Mouse (Mus musculus) CH12.LX (cell line): ENCODE measurements around the gene Kcnc3. TPM values are rescaled to one million over a fixed set of nuclear protein-coding genes. Genes with fewer than 3 reads are reported as not detected.

Source experiments
- DNase-seq: peaks from one replicate; pipeline ENCODE4 v3.0.0-alpha.2; 2013; ENCODE audit errors: extremely low read depth
- H3K27ac ChIP-seq: 2 replicates; pipeline ENCODE4 v1.5.1; 2012; ENCODE audit warnings: low read depth, mild to moderate bottlenecking, control low read depth, moderate library complexity; ENCODE audit not compliant: insufficient read depth
- H3K27me3 ChIP-seq: replicated peaks from 2 replicates; pipeline ENCODE3; 2012; ENCODE audit warnings: inconsistent platforms
- H3K36me3 ChIP-seq, 2 experiments: replicated peaks in 1 of 2; 2 replicates each; pipeline versions ENCODE3 to v1.6.1; 2012; ENCODE audit warnings: inconsistent platforms in 1 of 2, low read length in 1 of 2, mild to moderate bottlenecking in 1 of 2, mixed read lengths in 1 of 2, moderate library complexity in 1 of 2; ENCODE audit not compliant: control insufficient read depth in 1 of 2, insufficient read depth in 1 of 2
- H3K4me1 ChIP-seq, 2 experiments: 2 replicates each; pipeline ENCODE4 v1.6.1; 2012; ENCODE audit warnings: inconsistent platforms in 1 of 2, moderate library complexity in 1 of 2; ENCODE audit not compliant: insufficient read depth in 2 of 2, control insufficient read depth in 1 of 2
- H3K4me2 ChIP-seq: 2 replicates; pipeline ENCODE4 v1.6.1; 2012; ENCODE audit warnings: low read depth, mild to moderate bottlenecking, control low read depth; ENCODE audit not compliant: poor library complexity, insufficient read depth, severe bottlenecking
- H3K4me3 ChIP-seq, 3 experiments: fragments of 150-350 bp in 1 of 3; sonication (generic) in 1 of 3; replicated peaks in 1 of 3; 2 replicates each; pipeline versions ENCODE3 to v1.5.1; 2011 to 2012; ENCODE audit warnings: low read depth in 2 of 3, low read length in 2 of 3, mild to moderate bottlenecking in 2 of 3, moderate library complexity in 2 of 3, control low read depth in 1 of 3, improper control_type of control experiment in 1 of 3, inconsistent platforms in 1 of 3, mixed read lengths in 1 of 3; ENCODE audit not compliant: poor library complexity in 1 of 3
- H3K79me2 ChIP-seq: replicated peaks from 2 replicates; pipeline ENCODE4 v1.6.1; 2012; ENCODE audit warnings: mild to moderate bottlenecking, moderate library complexity; ENCODE audit not compliant: control insufficient read depth, poor library complexity, insufficient read depth, severe bottlenecking; ENCODE audit errors: extremely low read depth
- H3K9ac ChIP-seq: 2 replicates; pipeline ENCODE4 v1.6.1; 2012; ENCODE audit warnings: low read depth, mild to moderate bottlenecking, control low read depth, moderate library complexity; ENCODE audit not compliant: insufficient read depth
- H3K9me3 ChIP-seq: replicated peaks from 2 replicates; pipeline ENCODE3; 2012; ENCODE audit warnings: low read length, inconsistent platforms, mixed read lengths
- BHLHE40 ChIP-seq: IDR thresholded peaks from 2 replicates; pipeline ENCODE4 v1.6.1; 2011; ENCODE audit warnings: mild to moderate bottlenecking, low read depth, low read length, improper control_type of control experiment
- CHD1 ChIP-seq: IDR thresholded peaks from 2 replicates; pipeline ENCODE4 v1.6.1; 2012; ENCODE audit warnings: low read depth, low read length, improper control_type of control experiment, inconsistent platforms
- CHD2 ChIP-seq: IDR thresholded peaks from 2 replicates; pipeline ENCODE4 v1.6.1; 2011; ENCODE audit warnings: low read length, improper control_type of control experiment
- CTCF ChIP-seq, 2 experiments: IDR thresholded peaks in 1 of 2; conservative IDR thresholded peaks in 1 of 2; 2 replicates each; pipeline ENCODE4 v1.5.1; 2011 to 2012; ENCODE audit warnings: low read depth in 2 of 2, low read length in 2 of 2, improper control_type of control experiment in 1 of 2, inconsistent platforms in 1 of 2, mild to moderate bottlenecking in 1 of 2, moderate library complexity in 1 of 2
- ELF1 ChIP-seq: IDR thresholded peaks from 2 replicates; pipeline ENCODE4 v1.6.1; 2014; ENCODE audit warnings: low read depth, mild to moderate bottlenecking, inconsistent platforms, low read length, improper control_type of control experiment
- EP300 ChIP-seq: IDR thresholded peaks from 2 replicates; pipeline ENCODE4 v1.6.1; 2011; ENCODE audit warnings: low read length, improper control_type of control experiment
- GABPA ChIP-seq: IDR thresholded peaks from 2 replicates; pipeline ENCODE4 v1.6.1; 2012; ENCODE audit warnings: low read depth, low read length, improper control_type of control experiment, inconsistent platforms; ENCODE audit not compliant: insufficient replicate concordance
- IRF4 ChIP-seq: IDR thresholded peaks from 2 replicates; pipeline ENCODE4 v1.6.1; 2014; ENCODE audit warnings: low read depth, mild to moderate bottlenecking, inconsistent platforms, low read length, improper control_type of control experiment
- JUND ChIP-seq: conservative IDR thresholded peaks from 2 replicates; pipeline ENCODE4 v1.6.1; 2011; ENCODE audit warnings: low read depth, low read length, improper control_type of control experiment
- KAT2A ChIP-seq: IDR thresholded peaks from 2 replicates; pipeline ENCODE4 v1.6.1; 2012; ENCODE audit warnings: low read length, improper control_type of control experiment, inconsistent platforms; ENCODE audit not compliant: insufficient replicate concordance
- MAFK ChIP-seq: IDR thresholded peaks from 2 replicates; pipeline ENCODE4 v1.6.1; 2011; ENCODE audit warnings: low read length, improper control_type of control experiment; ENCODE audit not compliant: insufficient replicate concordance
- MAZ ChIP-seq: IDR thresholded peaks from 2 replicates; pipeline ENCODE4 v1.6.1; 2012; ENCODE audit warnings: low read depth, mild to moderate bottlenecking, inconsistent platforms, low read length, improper control_type of control experiment, moderate library complexity
- MEF2A ChIP-seq: IDR thresholded peaks from 2 replicates; pipeline ENCODE4 v1.6.1; 2014; ENCODE audit warnings: low read depth, mild to moderate bottlenecking, inconsistent platforms, low read length, improper control_type of control experiment, borderline replicate concordance
- MXI1 ChIP-seq: IDR thresholded peaks from 2 replicates; pipeline ENCODE4 v1.6.1; 2011; ENCODE audit warnings: mild to moderate bottlenecking, low read depth, low read length, improper control_type of control experiment
- MYC ChIP-seq: IDR thresholded peaks from 2 replicates; pipeline ENCODE4 v1.6.1; 2011; ENCODE audit warnings: low read depth, mild to moderate bottlenecking, improper control_type of control experiment, low read length
- NELFE ChIP-seq: IDR thresholded peaks from 2 replicates; pipeline ENCODE4 v1.6.1; 2011; ENCODE audit warnings: low read depth, low read length, improper control_type of control experiment
- PAX5 ChIP-seq: IDR thresholded peaks from 2 replicates; pipeline ENCODE4 v1.6.1; 2012; ENCODE audit warnings: low read length, inconsistent platforms, mixed read lengths
- POLR2A ChIP-seq: IDR thresholded peaks from 2 replicates; pipeline ENCODE4 v1.6.1; 2011; ENCODE audit warnings: low read depth, mild to moderate bottlenecking, improper control_type of control experiment, low read length
- RAD21 ChIP-seq: IDR thresholded peaks from 2 replicates; pipeline ENCODE4 v1.6.1; 2011; ENCODE audit warnings: low read depth, mild to moderate bottlenecking, low read length, improper control_type of control experiment, moderate library complexity
- RCOR1 ChIP-seq: conservative IDR thresholded peaks from 2 replicates; pipeline ENCODE4 v1.6.1; 2012; ENCODE audit warnings: low read depth, mild to moderate bottlenecking, inconsistent platforms, low read length, improper control_type of control experiment
- SMC3 ChIP-seq: IDR thresholded peaks from 2 replicates; pipeline ENCODE4 v1.6.1; 2011; ENCODE audit warnings: low read depth, low read length, improper control_type of control experiment
- TBP ChIP-seq: conservative IDR thresholded peaks from 2 replicates; pipeline ENCODE4 v1.6.1; 2011; ENCODE audit warnings: low read depth, low read length, improper control_type of control experiment
- TCF12 ChIP-seq: IDR thresholded peaks from 2 replicates; pipeline ENCODE4 v1.6.1; 2014; ENCODE audit warnings: low read depth, mild to moderate bottlenecking, inconsistent platforms, low read length, improper control_type of control experiment
- USF1 ChIP-seq: IDR thresholded peaks from 2 replicates; pipeline ENCODE4 v1.6.1; 2014; ENCODE audit warnings: low read depth, mild to moderate bottlenecking, inconsistent platforms, low read length, improper control_type of control experiment
- USF2 ChIP-seq: conservative IDR thresholded peaks from 2 replicates; pipeline ENCODE4 v1.6.1; 2011; ENCODE audit warnings: low read depth, low read length, improper control_type of control experiment
- ZC3H11A ChIP-seq: IDR thresholded peaks from 2 replicates; pipeline ENCODE4 v1.6.1; 2012; ENCODE audit warnings: low read depth, mild to moderate bottlenecking, inconsistent platforms, low read length, improper control_type of control experiment
- ZKSCAN1 ChIP-seq: IDR thresholded peaks from 2 replicates; pipeline ENCODE4 v1.6.1; 2012; ENCODE audit warnings: low read depth, inconsistent platforms, low read length, improper control_type of control experiment, borderline replicate concordance
- ZNF384 ChIP-seq: IDR thresholded peaks from 2 replicates; pipeline ENCODE4 v1.6.1; 2012; ENCODE audit warnings: low read depth, low read length, improper control_type of control experiment, inconsistent platforms
- dilution Hi-C: fragments of 300-500 bp; cut with MboI; formaldehyde crosslinking; loops from 2 replicates; pipeline ENCODE4 v1.14.3; 2020; ENCODE audit warnings: low sequenced_read_pairs; ENCODE audit not compliant: extremely low pct_unique_long_range_greater_than_20kb, extremely low pct_ligation_motif_present
- in situ Hi-C: fragments of 300-500 bp; cut with MboI; formaldehyde crosslinking; loops from 3 replicates; pipeline ENCODE4 v1.14.3; 2019; ENCODE audit warnings: low sequenced_read_pairs, low pct_ligation_motif_present, low pct_unique_long_range_greater_than_20kb, mixed read lengths
- polyA plus RNA-seq: library from polyadenylated mRNA; unstranded; fragments of >175 nt; gene quantifications from 2 replicates; pipeline ENCODE4 v1.2.1, GENCODE M21; 2012; ENCODE audit warnings: low read depth; ENCODE audit not compliant: insufficient read length
- total RNA-seq, 2 experiments: library from RNA; depleted of rRNA; stranded (reverse); fragments of 300-350 nt in 1 of 2; fragments of >200 nt in 1 of 2; gene quantifications; 2 replicates each; pipeline ENCODE4 v1.2.3; 2012 to 2014

Gene Kcnc3
- total and polyA plus RNA-seq, 3 experiments = 0.31 to 5.6 (median 1.7) TPM

DNA sequence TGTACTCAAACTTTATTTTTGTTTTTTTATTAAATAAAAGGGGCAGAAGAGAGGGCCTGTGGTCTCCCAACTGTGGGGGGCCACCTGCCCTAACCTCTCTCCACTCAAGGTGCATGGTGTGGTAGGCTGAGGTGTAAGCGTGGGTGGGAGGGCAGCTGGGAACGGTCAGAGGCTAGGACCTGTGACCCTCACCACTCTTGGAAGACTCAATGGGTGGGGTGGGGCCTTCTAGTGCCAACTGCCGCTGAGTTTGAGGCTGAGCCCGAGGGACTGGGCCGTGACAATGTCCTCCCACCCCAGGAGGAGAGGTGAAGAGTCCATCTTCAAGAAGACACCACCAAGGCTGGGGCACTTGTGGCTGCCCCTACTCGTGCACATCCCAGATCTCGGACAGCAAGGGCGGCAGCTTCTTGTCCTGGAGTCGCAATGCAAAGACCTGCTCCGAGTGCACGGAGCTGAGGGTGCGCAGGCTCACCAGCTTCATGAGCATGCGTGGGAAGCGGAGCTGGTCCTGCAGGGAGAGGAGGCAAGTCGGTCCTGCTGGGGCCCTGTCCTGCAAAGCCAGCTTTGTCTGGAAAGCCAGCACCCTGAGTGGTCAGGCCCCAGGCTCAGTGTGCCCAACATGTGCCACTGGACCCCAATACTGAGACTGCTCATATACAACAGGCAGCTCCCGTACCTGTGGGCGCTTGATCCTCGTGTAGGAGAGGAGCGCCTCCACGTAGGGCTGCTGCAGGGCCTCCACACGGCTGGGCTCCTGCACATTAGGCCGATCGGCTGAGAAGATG lies 40.6 kb upstream of the Kcnc3 start:
- no peak for DNase-seq
- Histone ChIP-seq H3K9me3 (peaks cover 3% of the 10 kb centered on the region), H3K4me1 (peaks cover 12 to 37% of the 10 kb centered on the region in 2 experiments), H3K79me2 (peaks cover 10% of the 10 kb centered on the region; the same call in 1 of the 2 replicates), H3K4me3 (no peak overlapping the region), H3K4me2 (no peak overlapping the region), H3K9ac (no peak overlapping the region), H3K27ac (no peak overlapping the region), H3K36me3 (peaks cover 30 to 45% of the 10 kb centered on the region in 2 experiments), H3K27me3 (no peaks in the 10 kb centered on the region)
- dilution Hi-C loops = no loop called here
- in situ Hi-C loops = loop anchor here (5.0 kb wide), 1 partner anchor 43 kb away; no protein-coding TSS in a partner anchor
- TF ChIP-seq SMC3 (no peak), MXI1 (no peak), NELFE (no peak), JUND (no peak), KAT2A (no peak), IRF4 (no peak), GABPA (no peak), PAX5 (no peak), MEF2A (no peak), EP300 (no peak), RAD21 (no peak), TCF12 (no peak), MAZ (no peak), CHD1 (no peak), BHLHE40 (no peak), MAFK (no peak), TBP (no peak), ZC3H11A (no peak), ZNF384 (no peak), CTCF (conservative IDR thresholded peaks at IDR 0.05 in 1 of 2, IDR thresholded peaks at IDR 0.05 in 1 of 2; ENCODE audit: low read depth in 2 of 2, low read length in 2 of 2) (no peak)

DNA sequence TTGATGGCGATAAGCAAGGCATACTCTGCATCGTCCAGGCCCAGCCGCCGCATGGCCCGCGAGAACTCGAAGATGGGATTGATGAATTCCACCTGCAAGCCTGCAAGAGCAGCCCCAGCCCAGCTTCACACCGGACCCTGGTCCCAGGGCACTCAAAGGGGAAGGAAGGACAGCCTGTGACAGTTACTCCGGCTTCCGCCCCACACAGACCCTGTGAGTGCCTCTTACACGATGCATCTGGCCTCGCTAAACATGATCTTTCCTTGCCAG lies 40.1 kb upstream of the Kcnc3 start:
- H3K4me1 ChIP-seq = peaks cover 12 to 33% of the 10 kb centered on the region in 2 experiments
- H3K4me3 ChIP-seq = no peak overlapping the region
- no peak overlapping the region for H3K27ac ChIP-seq
- peaks cover 10% of the 10 kb centered on the region; the same call in 1 of the 2 replicates for H3K79me2 ChIP-seq
- no peak overlapping the region for H3K4me2 ChIP-seq
- no peak for DNase-seq
- TF ChIP-seq CHD2 (no peak), MXI1 (no peak), USF1 (no peak), POLR2A (no peak), ZKSCAN1 (no peak), RCOR1 (no peak), EP300 (no peak), ZNF384 (no peak), MYC (no peak), KAT2A (no peak), CHD1 (no peak), PAX5 (no peak), TBP (no peak), IRF4 (no peak), ELF1 (no peak), USF2 (no peak), MEF2A (no peak)
- no peaks in the 10 kb centered on the region for H3K27me3 ChIP-seq
- in situ Hi-C loops (loop anchor here (5.0 kb wide), 1 partner anchor 43 kb away; no protein-coding TSS in a partner anchor), dilution Hi-C loops (no loop called here)
- H3K9ac ChIP-seq = no peak overlapping the region
- H3K36me3 ChIP-seq = peaks cover 30 to 40% of the 10 kb centered on the region in 2 experiments
- peaks cover 3% of the 10 kb centered on the region for H3K9me3 ChIP-seq
